Mouse (Mus musculus) adrenal gland, postnatal 4 days (tissue): ENCODE data around the gene Paqr3. TPM values are rescaled to one million over a fixed set of nuclear protein-coding genes. Genes with fewer than 3 reads are reported as not detected.

Experiments used
- total RNA-seq, 2 experiments: library from RNA; stranded (reverse); gene quantifications; 2 replicates each; pipeline ENCODE4 v1.2.3; 2021

Paqr3 gene
- total RNA-seq, 2 experiments from 2014 or later, result 6.0 to 6.8 TPM

Other genes starting within 250 kb of the Paqr3 start
- gene Bmp2k, start 113.9 kb downstream of the Paqr3 start, total RNA-seq, result 10 to 100 TPM; 25.3 to 26.8 TPM